Mouse (Mus musculus) thymus, adult 2 months (tissue): ENCODE results near the gene Spocd1.

Source experiments
- CTCF ChIP-seq: fragments of 200-500 bp; IDR thresholded peaks from 2 replicates; pipeline ENCODE4 v1.5.1; 2012; ENCODE audit warnings: mild to moderate bottlenecking, control low read depth, low read length, moderate library complexity, borderline replicate concordance; ENCODE audit not compliant: control insufficient read depth, poor library complexity, insufficient read depth; ENCODE audit errors: extremely low read depth
- POLR2A ChIP-seq: fragments of 200-500 bp; IDR thresholded peaks from 2 replicates; pipeline ENCODE4 v1.6.1; 2012; ENCODE audit warnings: mild to moderate bottlenecking, low read length, control low read depth, moderate library complexity; ENCODE audit not compliant: control insufficient read depth, poor library complexity, insufficient read depth; ENCODE audit errors: extremely low read depth

DNA sequence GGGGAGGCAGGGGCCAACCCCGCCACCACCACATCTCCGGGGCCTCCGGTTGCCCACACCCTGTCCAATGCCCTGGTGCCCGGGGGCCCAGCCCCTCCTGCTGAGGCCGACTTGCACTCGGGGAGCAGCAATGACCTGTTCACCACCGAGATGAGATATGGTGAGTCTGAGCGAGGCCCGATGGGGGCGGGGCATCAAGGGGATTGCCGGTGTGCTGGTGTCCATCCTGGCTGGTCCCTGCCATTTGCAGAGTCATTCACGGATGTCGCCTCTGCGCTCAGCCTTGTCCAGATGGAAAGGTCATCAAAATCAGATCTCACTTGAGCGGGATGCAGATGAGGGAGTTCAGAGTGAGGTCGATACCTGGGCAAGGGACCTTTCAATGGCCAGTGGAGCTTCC is 63.7 kb downstream of the Spocd1 start:
- TF ChIP-seq CTCF (no peak), POLR2A (no peak)
